Mouse (Mus musculus): ENCODE data around the gene Exog.

Gene Exog

DNA sequence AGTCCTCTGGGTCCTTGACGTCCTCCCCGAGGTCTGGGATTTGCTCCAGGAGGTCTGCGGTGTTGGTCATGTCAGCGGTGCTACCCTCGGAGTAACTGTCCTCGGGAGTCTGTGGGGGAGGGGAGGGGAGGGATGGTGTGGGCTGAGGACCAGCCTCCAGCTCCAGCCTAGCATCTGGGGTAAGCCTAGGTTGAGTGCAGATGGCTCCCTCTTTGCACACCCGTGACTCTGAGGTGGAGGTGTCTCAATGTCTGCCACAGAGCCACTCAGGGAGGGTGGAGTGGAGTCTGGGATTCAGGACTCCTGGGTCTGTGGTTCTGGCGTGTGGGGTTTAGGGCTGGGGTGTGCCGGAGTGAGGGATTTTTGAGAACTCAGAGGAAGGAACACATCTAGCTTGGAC lies 68.2 kb downstream of the Exog start:
- DNase-seq: no peak

DNA sequence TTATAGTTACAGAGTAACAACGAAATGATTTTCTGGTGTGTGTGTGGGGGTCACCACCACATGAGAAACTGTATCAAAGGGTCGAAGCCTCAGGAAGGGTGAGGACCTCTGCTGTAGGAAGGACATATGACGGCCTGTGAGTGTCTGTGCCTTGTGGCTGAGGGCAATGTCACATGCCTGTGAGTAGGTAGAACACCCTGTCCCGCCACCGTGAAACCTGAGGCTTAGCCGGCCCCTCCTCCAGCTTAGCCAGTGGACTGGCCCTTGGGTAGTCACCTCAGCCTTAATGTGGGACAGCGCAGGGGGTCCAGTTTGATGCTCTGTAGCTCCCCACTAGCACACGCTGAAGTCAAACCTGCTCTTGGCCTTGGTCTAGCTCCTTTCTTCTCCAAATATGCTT lies 69.1 kb downstream of the Exog start:
- no peak for DNase-seq

DNA sequence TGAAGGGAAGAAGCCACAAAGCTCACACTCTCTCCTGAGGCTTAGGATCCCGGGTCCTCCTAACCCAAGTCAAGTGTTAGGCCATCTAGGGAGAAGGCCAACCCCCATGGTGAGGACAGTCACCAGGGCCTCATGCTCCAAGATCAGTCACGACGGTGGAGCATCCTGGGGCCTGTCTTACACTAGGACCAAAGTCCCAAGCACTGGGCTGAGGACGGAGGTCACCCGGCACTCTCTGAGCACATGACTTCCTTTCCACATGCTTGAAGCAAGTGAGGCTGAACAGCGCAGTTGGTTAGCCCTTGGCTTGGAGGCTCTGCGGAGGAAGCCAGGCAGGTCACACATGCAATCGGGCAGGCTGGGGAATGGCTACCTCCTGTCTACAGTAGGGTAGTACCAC lies 70.2 kb downstream of the Exog start:
- peak; percentile 82 for DNase-seq

Data from kidney, adult 9 months (tissue).